Mouse (Mus musculus): ENCODE measurements around the gene Fgfrl1. TPM values are rescaled to one million over a fixed set of nuclear protein-coding genes. Genes with fewer than 3 reads are reported as not detected.

The Fgfrl1 gene
- polyA plus RNA-seq, 1 experiment from 2014 or later: 26.8 TPM

DNA sequence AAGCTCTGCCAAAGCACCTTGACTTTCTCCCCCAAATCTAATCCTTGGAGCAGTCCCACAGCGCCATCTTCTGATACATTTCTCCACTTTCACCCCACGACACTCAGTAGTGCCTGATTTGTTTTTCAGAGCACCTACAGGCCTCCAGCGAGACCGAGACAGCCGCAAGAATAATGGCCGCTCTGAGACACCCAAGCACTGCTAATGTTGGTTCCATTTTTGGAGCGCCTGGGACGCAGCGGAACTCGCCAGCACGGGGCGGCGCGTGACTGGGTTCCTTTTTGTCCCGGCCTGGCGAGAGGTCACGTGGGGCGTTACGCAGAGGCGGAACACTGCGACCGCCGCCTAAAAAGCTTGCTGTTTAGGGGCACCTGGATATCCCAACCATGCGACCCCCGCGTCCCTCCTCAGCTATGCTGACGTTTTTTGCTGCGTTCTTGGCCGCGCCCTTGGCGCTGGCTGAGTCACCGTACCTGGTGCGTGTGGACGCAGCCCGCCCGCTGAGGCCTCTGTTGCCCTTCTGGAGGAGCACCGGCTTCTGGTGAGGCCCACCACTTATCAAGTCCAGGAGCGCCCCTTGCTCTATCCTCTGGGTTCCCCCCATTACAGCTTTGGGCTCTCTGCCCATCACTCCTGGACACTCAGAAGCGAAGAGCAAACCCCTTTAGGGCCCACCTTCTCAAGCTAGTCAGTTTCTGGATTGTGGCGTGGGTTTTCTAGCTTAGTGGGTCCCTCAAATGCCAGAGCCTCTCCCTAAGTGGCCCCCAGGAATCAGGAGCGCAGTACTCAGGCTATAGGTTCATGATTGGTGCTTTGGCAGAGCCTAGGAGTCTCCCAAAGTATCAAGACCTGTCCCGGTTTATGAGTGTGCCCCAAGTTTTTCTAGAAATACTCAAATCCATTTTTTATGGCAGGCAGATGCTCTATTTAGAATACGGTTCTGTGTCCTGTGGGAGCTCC, 22.9 kb upstream of the Fgfrl1 start, which contains the start of gene Dgkq:
Gene Dgkq, minus strand, starts transcription at position 696 of the 960 bp plus-strand sequence.
- H3K9me3 ChIP-seq (replicated peaks): no peaks in the 10 kb centered on the region

DNA sequence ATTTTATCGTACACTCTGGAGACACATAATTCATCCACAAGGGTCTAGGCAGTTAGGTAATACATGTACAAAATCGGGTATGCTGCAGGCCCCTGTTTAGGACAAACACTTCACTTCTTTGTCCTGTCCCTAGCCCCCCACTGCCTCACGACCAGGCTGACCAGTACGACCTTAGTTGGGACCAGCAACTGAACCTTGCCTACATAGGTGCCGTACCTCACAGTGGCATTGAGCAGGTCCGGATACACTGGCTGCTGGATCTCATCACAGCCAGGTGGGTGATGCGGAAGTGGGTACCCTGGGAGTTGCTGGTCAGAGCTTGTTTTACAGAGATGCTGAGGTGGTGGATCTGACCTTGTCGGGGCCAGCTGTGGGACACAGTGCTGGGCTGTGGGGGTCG, 22.2 kb upstream of the Fgfrl1 start:
- peak overlapping the region; percentile 87; the same call in 1 of the 2 replicates for H3K27ac ChIP-seq
- peak; percentile 12; the same call in 1 of the 2 replicates for ATAC-seq (replicated peaks; ENCODE audit: low FRiP score)
- peak overlapping the region; percentile 66; the same call in 1 of the 2 replicates for H3K9ac ChIP-seq
- H3K27me3 ChIP-seq: peaks cover 4% of the 10 kb centered on the region; the same call in 1 of the 2 replicates
- H3K4me2 ChIP-seq: peak overlapping the region; percentile 77
- H3K4me1 ChIP-seq: peaks cover 16% of the 10 kb centered on the region
- peaks cover 19% of the 10 kb centered on the region for H3K36me3 ChIP-seq
- H3K4me3 ChIP-seq (replicated peaks): peak overlapping the region; percentile 52
- WGBS: 77% methylated on average over 9 of the region's 9 CpGs
- H3K9me3 ChIP-seq (replicated peaks): no peaks in the 10 kb centered on the region

More for the DNA sequence above, 22.9 kb upstream of the Fgfrl1 start, which contains the start of gene Dgkq:
- WGBS: 6% methylated on average over 43 of the region's 43 CpGs
- Histone ChIP-seq H3K27me3 (peaks cover 11% of the 10 kb centered on the region; the same call in 1 of the 2 replicates), H3K27ac (peak within 1 kb of the TSS; percentile 87), H3K9ac (peak within 1 kb of the TSS; percentile 66), H3K4me2 (peak within 1 kb of the TSS; percentile 77), H3K4me3 (replicated peaks) (peak within 1 kb of the TSS; percentile 52), H3K36me3 (peaks cover 19% of the 10 kb centered on the region), H3K4me1 (peaks cover 16% of the 10 kb centered on the region)
- ATAC-seq (replicated peaks; ENCODE audit: low FRiP score): peak; percentile 80

- H3K4me3 ChIP-seq (replicated peaks): no peak overlapping the region
These were observed 21.4 kb upstream of the Fgfrl1 start for GRCm38 (mm10) chr5:108670785-108671184.

DNA sequence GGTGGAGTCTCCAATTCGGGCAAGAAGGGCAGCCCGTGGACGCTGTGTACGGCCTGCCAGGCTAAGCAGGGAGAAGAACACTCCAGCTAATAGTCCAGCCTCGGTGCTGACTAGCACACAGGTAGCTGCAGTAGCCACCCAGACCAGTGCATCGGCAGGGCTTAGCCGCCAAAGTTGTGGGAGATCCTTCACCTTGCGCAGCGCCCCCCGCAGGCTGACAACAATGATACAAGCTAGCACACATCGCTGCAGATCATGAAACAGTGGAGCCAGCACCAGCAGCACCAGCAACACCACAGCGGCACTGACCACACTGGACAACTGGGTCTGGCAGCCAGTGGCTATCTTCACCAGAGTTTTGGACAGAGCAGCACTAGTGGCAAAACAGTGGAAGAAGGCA, 20.4 kb upstream of the Fgfrl1 start:
- 95% methylated on average over 12 of the region's 12 CpGs for WGBS
- Histone ChIP-seq H3K27ac (no peak overlapping the region), H3K9me3 (replicated peaks) (no peaks in the 10 kb centered on the region), H3K36me3 (peaks cover 19% of the 10 kb centered on the region), H3K4me3 (replicated peaks) (no peak overlapping the region), H3K9ac (no peak overlapping the region), H3K4me2 (no peak overlapping the region), H3K27me3 (no peaks in the 10 kb centered on the region), H3K4me1 (peaks cover 19% of the 10 kb centered on the region)
- no peak for ATAC-seq (replicated peaks; ENCODE audit: low FRiP score)

More at GRCm38 (mm10) chr5:108670785-108671184, 21.4 kb upstream of the Fgfrl1 start:
- peaks cover 19% of the 10 kb centered on the region for H3K4me1 ChIP-seq
- H3K9ac ChIP-seq: no peak overlapping the region
- H3K36me3 ChIP-seq: peaks cover 19% of the 10 kb centered on the region
- H3K9me3 ChIP-seq (replicated peaks): no peaks in the 10 kb centered on the region
- H3K27ac ChIP-seq: no peak overlapping the region
- peaks cover 3% of the 10 kb centered on the region; the same call in 1 of the 2 replicates for H3K27me3 ChIP-seq
- no peak for ATAC-seq (replicated peaks; ENCODE audit: low FRiP score)
- H3K4me2 ChIP-seq: no peak overlapping the region

DNA sequence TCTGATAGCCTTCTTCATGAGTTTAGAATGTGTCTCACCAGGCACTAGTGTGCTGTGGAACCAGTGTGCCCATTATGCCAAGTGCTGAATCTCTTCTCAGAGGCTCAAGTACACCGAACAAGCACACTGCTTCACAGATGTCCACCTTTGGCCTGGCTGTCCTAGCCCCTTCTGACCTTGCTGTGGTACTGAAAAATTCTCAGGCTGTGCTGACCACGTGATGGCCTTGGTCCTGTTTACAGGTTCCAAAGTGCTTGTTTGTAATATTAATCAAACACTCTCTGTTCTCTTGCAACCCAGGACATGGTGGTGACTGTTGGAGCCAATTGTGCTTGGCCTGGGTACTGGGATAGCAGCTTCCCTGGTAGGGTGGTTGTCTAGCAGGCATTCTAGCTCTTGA, 17.6 kb upstream of the Fgfrl1 start:
- Histone ChIP-seq H3K4me3 (replicated peaks) (no peak overlapping the region), H3K27ac (peak overlapping the region; percentile 67; the same call in 1 of the 2 replicates), H3K4me2 (no peak overlapping the region), H3K4me1 (peaks cover 23% of the 10 kb centered on the region), H3K36me3 (peaks cover 19% of the 10 kb centered on the region), H3K9ac (no peak overlapping the region), H3K27me3 (no peaks in the 10 kb centered on the region), H3K9me3 (replicated peaks) (no peaks in the 10 kb centered on the region)
- ATAC-seq (replicated peaks; ENCODE audit: low FRiP score): no peak
- WGBS: 80% methylated on average over 2 of the region's 2 CpGs

- Histone ChIP-seq H3K27me3 (no peaks in the 10 kb centered on the region), H3K4me3 (replicated peaks) (no peak within 1 kb of the TSS), H3K4me2 (no peak within 1 kb of the TSS), H3K27ac (peak within 1 kb of the TSS; percentile 67), H3K4me1 (peaks cover 16% of the 10 kb centered on the region), H3K9me3 (replicated peaks) (no peaks in the 10 kb centered on the region), H3K9ac (no peak within 1 kb of the TSS), H3K36me3 (peaks cover 19% of the 10 kb centered on the region)
- 73% methylated on average over 9 of the region's 9 CpGs for WGBS
- ATAC-seq (replicated peaks; ENCODE audit: low FRiP score): no peak; the same call in 1 of the 2 replicates
These were observed 16.8 kb upstream of the Fgfrl1 start, which contains the start of gene Slc26a1 for GRCm38 (mm10) chr5:108675251-108675816. Gene Slc26a1, minus strand, starts transcription at chr5:108675569.

DNA sequence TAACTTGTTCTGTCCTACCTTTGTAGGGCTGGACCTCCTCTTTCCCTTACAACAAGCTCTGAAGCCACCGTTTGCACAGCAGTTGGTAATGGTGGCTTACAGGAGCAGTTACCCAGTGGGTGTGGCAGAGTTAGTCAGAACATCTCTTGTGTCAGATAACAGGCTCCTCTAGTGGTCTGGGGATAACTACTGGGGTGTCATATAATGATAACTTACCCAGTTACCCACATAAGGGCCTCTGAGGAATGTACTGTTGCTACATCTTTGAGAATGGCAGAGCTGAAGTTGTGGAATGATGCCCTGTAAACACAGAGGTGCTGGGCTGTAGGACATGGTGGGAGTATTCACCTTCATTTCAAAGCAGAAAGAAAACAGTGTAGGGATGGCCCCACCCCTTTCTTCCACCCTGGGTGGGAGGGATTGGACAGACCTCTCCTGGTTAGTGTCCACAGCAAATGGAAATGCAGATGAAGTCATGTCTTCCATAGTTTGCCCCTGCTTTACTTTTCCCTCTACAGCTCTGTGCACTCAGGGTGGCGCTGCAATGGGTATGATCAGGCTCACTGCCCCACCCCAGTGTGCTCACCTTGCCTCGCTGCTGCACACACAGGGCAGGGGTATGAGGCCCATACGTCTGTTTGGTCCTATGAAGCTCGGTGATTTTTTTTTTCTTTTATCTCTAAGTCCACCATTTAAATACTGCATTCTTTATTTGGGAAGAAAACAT, 15.2 kb upstream of the Fgfrl1 start:
- H3K27ac ChIP-seq: peak overlapping the region; percentile 68
- WGBS: 15% methylated on average over 5 of the region's 5 CpGs
- H3K27me3 ChIP-seq: no peaks in the 10 kb centered on the region
- H3K4me1 ChIP-seq: peaks cover 16% of the 10 kb centered on the region
- ATAC-seq (replicated peaks; ENCODE audit: low FRiP score): peak; percentile 68
- H3K36me3 ChIP-seq: peaks cover 10% of the 10 kb centered on the region
- H3K9me3 ChIP-seq (replicated peaks): no peaks in the 10 kb centered on the region
- H3K9ac ChIP-seq: peak overlapping the region; percentile 44; the same call in 1 of the 2 replicates
- peak overlapping the region; percentile 43 for H3K4me3 ChIP-seq (replicated peaks)
- peak overlapping the region; percentile 74 for H3K4me2 ChIP-seq

GRCm38 (mm10) chr5:108677605-108678295, 14.4 kb upstream of the Fgfrl1 start:
- no peaks in the 10 kb centered on the region for H3K27me3 ChIP-seq
- H3K9me3 ChIP-seq (replicated peaks): no peaks in the 10 kb centered on the region
- peaks cover 16% of the 10 kb centered on the region for H3K4me1 ChIP-seq
- peak overlapping the region; percentile 74 for H3K4me2 ChIP-seq
- ATAC-seq (replicated peaks; ENCODE audit: low FRiP score): peak; percentile 76
- peaks cover 4% of the 10 kb centered on the region; the same call in 1 of the 2 replicates for H3K36me3 ChIP-seq
- H3K9ac ChIP-seq: peak overlapping the region; percentile 44
- H3K4me3 ChIP-seq (replicated peaks): peak overlapping the region; percentile 43
- peak overlapping the region; percentile 68 for H3K27ac ChIP-seq
- WGBS: 4% methylated on average over 25 of the region's 25 CpGs

GRCm38 (mm10) chr5:108678296-108678854, 13.8 kb upstream of the Fgfrl1 start:
- no peak for ATAC-seq (replicated peaks; ENCODE audit: low FRiP score)
- no peaks in the 10 kb centered on the region for H3K36me3 ChIP-seq
- no peak overlapping the region for H3K9ac ChIP-seq
- no peaks in the 10 kb centered on the region for H3K9me3 ChIP-seq (replicated peaks)
- no peak overlapping the region for H3K4me3 ChIP-seq (replicated peaks)
- H3K27me3 ChIP-seq: no peaks in the 10 kb centered on the region
- peaks cover 16% of the 10 kb centered on the region for H3K4me1 ChIP-seq
- no peak overlapping the region for H3K4me2 ChIP-seq
- no peak overlapping the region for H3K27ac ChIP-seq
- 93% methylated on average over 6 of the region's 6 CpGs for WGBS

GRCm38 (mm10) chr5:108679909-108680308, 12.3 kb upstream of the Fgfrl1 start:
- no peak for ATAC-seq (replicated peaks; ENCODE audit: low FRiP score)
- WGBS: 60% methylated on average over 3 of the region's 3 CpGs
- no peak overlapping the region for H3K4me2 ChIP-seq
- H3K9me3 ChIP-seq (replicated peaks): no peaks in the 10 kb centered on the region
- H3K27me3 ChIP-seq: no peaks in the 10 kb centered on the region
- H3K4me1 ChIP-seq: peaks cover 16% of the 10 kb centered on the region
- H3K4me3 ChIP-seq (replicated peaks): no peak overlapping the region
- H3K9ac ChIP-seq: no peak overlapping the region
- H3K36me3 ChIP-seq: no peaks in the 10 kb centered on the region
- no peak overlapping the region for H3K27ac ChIP-seq

- WGBS: 93% methylated on average over 6 of the region's 6 CpGs
- no peaks in the 10 kb centered on the region for H3K36me3 ChIP-seq
- ATAC-seq (replicated peaks; ENCODE audit: low FRiP score): no peak
These were observed 11.3 kb upstream of the Fgfrl1 start for GRCm38 (mm10) chr5:108680871-108681270.

More at GRCm38 (mm10) chr5:108680871-108681270, 11.3 kb upstream of the Fgfrl1 start:
- Histone ChIP-seq H3K27ac (no peak overlapping the region), H3K9ac (no peak overlapping the region), H3K4me3 (replicated peaks) (no peak overlapping the region), H3K9me3 (replicated peaks) (no peaks in the 10 kb centered on the region), H3K27me3 (no peaks in the 10 kb centered on the region), H3K4me1 (peaks cover 13% of the 10 kb centered on the region), H3K4me2 (no peak overlapping the region)
